Mouse (Mus musculus): Measurements from ENCODE around the gene Ank2.

Ank2 gene

DNA sequence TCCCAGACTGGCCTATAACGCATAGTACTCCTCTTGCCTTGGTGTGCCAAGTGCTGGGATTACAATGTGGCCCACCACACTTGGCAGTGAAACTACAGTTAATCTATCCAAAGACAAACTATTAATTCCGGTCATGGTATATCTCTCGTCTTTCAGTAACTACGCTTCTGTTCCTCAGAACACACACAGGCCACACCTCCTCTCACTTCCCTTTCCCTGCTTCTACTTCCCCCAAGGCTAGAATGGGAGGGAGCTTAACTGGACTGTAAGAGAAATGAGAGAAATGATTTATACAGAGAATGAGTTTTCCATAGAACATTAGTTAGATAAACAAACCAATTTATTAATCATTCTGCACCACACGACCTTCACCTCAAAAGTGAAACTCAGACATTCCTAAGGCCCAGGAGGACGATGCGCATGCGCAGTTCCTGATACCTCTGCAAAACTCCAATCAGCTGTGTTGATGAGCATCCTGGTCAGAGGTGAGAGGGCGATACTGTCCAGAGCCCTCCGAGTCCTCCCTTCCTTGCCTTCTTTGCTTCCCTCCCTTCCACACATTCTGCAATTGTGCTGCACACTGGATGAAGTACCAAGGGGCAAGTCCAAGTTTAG is 206.2 kb downstream of the Ank2 start:
- DNase-seq (ENCODE audit: low read depth), result no peak

DNA sequence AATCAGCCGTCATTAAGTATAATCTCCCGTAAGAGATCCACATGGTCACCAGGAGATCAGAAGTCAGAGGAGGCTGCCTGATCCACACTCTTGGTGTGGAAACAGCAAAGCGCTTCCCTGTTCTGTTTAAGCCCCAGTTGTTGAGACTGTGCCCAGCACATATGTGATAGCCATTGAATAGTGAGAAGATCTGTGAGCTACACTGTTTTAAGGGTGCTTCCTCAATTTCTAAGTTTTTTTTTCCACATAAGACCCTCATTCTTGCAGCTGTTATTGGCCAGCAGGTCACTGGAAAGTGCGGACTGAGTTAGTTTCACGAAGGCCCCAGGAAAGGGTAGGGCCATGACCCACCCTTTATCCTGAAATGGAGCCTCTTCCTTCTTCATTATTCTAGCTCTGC is 216.9 kb downstream of the Ank2 start:
- no peak for DNase-seq (ENCODE audit: low read depth)

- DNase-seq (ENCODE audit: low read depth), result no peak
Measured at GRCm38 (mm10) chr3:127281390-127281789, 217.8 kb downstream of the Ank2 start.

DNA sequence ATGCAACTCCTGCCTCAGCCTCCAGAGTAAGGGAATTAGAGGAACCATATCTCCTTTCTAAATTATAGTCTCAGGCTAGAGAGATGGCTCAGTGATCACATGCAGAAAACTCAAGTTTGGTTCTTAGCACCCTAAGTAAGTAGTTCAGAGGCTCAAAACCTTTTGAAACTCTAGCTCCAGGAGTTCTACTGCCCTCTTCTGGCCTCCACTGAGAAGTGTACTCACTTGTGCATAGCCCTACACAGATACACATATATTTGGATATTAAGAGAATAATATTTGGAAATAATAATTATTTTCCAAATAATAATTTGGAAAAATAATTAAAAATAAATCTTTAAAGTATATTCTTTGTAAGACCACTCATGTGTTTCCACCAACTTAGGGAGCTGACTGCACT is 218.8 kb downstream of the Ank2 start:
- no peak for DNase-seq (ENCODE audit: low read depth)

- DNase-seq (ENCODE audit: low read depth), result no peak
Measured at GRCm38 (mm10) chr3:127275953-127276352, 223.2 kb downstream of the Ank2 start.

GRCm38 (mm10) chr3:127272801-127273200 is 226.3 kb downstream of the Ank2 start:
- DNase-seq (ENCODE audit: low read depth), result no peak

GRCm38 (mm10) chr3:127269616-127270015 is 229.5 kb downstream of the Ank2 start:
- no peak for DNase-seq (ENCODE audit: low read depth)

DNA sequence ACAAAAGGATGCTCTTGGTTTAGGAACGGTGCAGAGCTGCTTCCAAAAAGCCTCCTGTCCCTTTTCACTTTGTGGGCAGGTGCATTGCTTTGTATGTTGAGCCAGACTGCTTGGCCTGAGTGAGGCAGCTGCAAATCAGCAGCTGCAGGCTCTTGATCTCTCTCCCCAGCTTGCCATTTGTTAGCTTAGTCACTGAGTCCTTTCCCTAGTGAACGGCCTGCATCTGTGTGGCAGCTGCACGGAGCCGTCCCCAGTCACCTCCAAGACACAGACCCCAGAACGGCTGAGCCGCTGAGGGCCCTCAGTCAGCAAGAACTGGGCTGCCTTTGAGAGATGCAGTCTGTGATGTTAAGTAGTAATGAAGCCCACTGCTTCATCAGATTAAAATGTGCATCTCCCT is 231.3 kb downstream of the Ank2 start:
- DNase-seq (ENCODE audit: low read depth), result no peak

GRCm38 (mm10) chr3:127265732-127266131 is 233.4 kb downstream of the Ank2 start:
- DNase-seq (ENCODE audit: low read depth), result no peak

- DNase-seq (ENCODE audit: low read depth), result no peak
Measured at GRCm38 (mm10) chr3:127265182-127265581, 234.0 kb downstream of the Ank2 start.

DNA sequence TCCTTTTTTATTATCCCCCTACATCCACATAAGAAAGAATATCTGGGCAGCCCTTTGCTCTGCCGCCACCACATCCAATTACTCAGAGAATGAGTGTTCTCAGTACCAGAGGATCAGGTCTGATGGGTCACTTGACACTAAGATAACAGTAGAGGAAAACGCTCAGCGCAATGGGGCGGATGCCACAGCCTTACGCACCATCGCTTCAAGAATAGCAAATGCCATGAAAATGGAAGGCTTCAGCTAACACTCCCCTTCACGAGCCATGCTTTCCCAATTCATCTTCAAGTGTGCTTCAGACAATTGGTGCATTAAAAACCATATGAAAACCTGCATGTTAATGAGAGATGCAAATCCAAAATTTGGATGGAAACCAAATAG is 238.4 kb downstream of the Ank2 start:
- no peak for DNase-seq (ENCODE audit: low read depth)

GRCm38 (mm10) chr3:127260007-127260785 is 239.0 kb downstream of the Ank2 start:
- no peak for DNase-seq (ENCODE audit: low read depth)

DNA sequence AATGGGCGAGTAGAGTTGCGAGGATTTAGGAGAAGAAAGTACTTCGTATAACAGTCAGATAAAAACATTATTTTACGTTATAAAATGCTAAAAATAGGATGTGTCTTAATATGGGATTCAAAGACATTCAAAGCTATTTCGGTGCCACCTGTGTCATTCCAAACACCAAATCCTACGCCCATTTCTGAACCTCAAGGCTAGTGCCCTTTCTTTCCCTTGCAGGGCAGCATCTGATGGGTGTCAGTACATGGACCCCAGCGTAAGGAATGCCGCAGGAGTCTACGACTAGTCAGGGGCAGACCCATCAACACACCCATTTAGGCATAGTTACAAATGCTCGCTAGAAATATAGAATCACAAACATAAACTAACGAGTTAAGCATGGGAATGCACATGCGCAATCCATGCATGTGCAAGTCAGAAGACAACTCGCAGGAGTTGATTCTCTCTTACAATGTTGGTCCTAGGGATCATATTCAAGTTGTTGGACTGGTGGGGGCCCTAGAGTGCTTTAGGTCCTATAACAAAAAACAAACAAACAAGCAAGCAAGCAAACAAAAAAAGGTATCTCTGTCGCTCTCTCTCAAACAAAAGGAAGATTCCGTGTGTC is 240.6 kb downstream of the Ank2 start:
- no peak for DNase-seq (ENCODE audit: low read depth)

- DNase-seq (ENCODE audit: low read depth), result no peak
Measured at GRCm38 (mm10) chr3:127257969-127258368, 241.2 kb downstream of the Ank2 start.

- DNase-seq (ENCODE audit: low read depth), result peak; percentile 67
Measured at GRCm38 (mm10) chr3:127257279-127257925, 241.7 kb downstream of the Ank2 start.

DNA sequence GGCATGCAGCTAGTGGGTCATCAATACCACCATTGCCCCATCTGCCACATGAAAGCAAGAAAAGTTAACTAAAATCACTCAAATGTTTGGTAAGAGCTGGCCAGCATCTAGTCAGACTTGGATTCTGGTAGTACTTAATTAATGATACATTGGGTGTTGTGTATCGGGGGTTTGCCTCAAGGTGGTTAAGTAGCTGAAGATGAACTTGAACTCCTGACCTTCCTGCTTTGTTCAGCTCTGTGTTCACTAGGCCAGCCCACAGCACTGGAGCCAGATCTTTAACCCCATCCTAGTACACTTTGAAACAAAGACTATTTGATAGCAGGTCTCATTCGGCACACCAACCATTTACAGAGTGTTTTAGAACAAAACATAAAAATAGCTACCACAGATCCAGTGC is 242.5 kb downstream of the Ank2 start:
- DNase-seq (ENCODE audit: low read depth), result no peak

DNA sequence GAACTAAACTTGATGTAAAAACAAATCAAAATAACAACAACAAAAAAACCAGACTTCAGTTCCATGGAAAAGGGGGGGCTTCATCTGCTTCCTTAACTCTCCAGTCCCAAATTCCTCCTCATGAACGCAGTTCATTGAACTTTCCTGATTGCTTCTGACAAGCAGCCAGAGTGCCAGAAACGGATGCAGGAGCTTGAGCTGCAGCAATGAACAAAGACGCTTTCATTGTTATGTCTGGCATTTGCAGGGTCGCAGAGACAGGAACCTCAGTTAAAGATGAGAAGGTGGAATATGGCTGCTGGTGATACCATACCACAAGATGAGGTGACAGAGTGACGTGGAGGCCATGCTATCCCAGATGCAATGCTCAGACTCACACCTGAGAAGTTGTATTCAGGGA is 248.2 kb downstream of the Ank2 start:
- DNase-seq (ENCODE audit: low read depth), result no peak

GRCm38 (mm10) chr3:127248611-127249010 is 250.5 kb downstream of the Ank2 start:
- no peak for DNase-seq (ENCODE audit: low read depth)

- no peak for DNase-seq (ENCODE audit: low read depth)
Measured at GRCm38 (mm10) chr3:127246989-127247708, 252.0 kb downstream of the Ank2 start.

DNA sequence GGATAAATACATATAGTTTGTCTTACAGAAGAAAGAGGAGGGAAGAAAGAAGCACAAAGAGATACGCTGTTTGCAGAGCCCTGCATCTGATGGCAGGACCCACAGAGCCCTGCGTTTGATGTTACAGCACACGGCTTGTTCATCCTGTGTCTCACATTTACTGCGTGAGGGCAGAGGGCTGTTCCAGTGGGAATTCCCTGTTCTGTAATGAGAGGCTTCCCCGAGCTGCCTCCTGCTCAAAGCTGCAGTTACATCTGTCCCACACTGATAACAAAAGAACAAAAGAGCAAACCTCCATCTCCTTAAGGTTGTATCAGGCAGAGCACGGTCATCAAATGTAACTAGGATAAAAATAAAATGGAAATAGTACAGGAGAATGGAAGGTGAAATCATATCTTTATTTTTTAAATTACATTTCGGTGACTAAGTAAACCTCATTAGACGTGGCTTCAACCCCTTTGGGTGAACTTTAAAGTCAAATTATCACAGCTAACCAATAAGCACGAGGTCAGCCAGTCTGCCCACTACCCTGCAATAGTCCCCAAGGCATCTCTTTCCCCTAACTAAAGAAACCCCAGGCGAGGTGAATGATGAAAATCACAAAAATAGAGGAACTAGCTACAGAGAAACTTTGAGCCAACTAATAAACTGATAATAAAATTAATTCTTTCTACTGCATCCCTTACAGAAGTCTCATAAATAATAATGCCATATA is 255.1 kb downstream of the Ank2 start:
- no peak for DNase-seq (ENCODE audit: low read depth)

DNA sequence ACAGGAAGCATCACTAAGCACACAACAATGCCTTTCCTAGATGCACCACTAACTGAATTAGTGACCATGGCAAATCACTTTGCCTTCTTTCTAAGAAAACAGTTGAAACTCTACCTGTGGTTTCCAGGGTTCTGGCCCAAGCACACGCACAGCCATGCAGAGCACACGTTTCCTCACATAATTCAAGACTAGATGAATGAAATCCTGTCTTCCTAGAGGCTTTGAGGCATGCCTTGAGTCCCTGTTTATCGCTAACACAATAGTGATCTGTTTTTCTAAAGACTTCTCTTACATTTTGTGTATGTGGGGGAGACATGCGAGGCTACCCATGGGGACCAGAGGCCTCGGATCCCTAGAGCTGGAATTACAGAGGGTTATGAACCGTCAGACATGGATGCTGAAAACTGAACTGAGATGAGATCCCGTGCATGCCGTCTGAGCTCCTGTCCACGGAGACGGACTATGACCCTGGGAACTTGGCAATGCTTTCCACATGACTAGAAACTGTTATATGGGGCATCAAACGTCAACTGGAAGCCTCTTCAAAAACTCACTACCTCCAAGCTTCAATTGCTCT is 256.8 kb downstream of the Ank2 start:
- no peak for DNase-seq (ENCODE audit: low read depth)
